Mouse (Mus musculus): ENCODE data around the gene Slc9a9.

- no peak for TF ChIP-seq CTCF (IDR thresholded peaks at IDR 0.05; ENCODE audit: borderline replicate concordance, extremely low read depth, insufficient read depth, insufficient read length)
- TF ChIP-seq POLR2A (IDR thresholded peaks at IDR 0.05; ENCODE audit: borderline replicate concordance, extremely low read depth, insufficient read depth, insufficient read length, poor library complexity, severe bottlenecking) = no peak
Measured at GRCm38 (mm10) chr9:94904180-94904579, 234.5 kb downstream of the Slc9a9 start.
